Mouse (Mus musculus): ENCODE measurements around the gene Lhx9.

DNA sequence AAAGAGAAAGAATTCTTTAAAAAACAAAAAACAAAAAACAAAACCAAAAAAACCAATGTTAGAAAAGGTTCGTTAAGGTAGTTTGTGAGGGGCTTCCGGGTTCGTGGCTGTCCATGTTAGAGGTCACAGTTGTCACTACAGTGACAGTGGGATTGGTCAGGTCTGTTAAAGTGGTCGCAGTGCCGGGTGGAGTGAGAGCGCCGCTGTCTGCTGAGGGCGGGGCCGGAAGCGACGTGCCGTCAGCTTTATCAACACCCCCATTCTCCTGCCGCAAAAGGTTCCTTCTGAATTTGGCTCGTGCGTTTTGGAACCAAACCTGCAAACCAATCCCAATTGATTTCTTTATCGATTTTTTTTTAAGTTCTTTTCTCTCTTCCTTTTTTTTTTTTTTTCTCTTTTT, 17.1 kb downstream of the Lhx9 start:
- TF ChIP-seq CTCF (IDR thresholded peaks at IDR 0.05; ENCODE audit: borderline replicate concordance, insufficient read depth, low read depth, low read length) (no peak), POLR2A (IDR thresholded peaks at IDR 0.05; ENCODE audit: borderline replicate concordance, insufficient read depth, low read length) (no peak)
